Mouse (Mus musculus): ENCODE measurements around the gene Dusp27. TPM values are rescaled to one million over a fixed set of nuclear protein-coding genes. Genes with fewer than 3 reads are reported as not detected.

Gene Dusp27
- not detected for polyA plus RNA-seq (2017; shearing (Covaris generic))

DNA sequence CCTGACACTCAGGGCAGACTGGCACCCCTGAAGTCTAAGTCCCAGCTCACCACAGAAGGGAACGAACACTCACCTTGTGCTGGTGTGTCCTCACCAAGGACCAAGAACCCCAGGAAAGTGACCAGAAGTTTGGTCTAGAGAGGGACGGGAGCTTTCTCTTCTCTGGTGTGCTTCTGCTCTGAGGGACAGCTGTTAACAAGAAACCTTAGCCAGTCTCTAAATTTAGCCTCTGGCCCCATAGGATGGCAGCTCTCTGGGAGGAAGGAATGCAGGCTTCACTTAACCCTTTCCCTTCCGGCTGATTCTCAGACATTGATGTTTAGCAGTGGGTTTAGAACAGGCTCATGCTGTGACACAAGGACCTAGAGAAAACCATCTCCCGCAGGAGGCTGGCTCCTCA is at the start of gene Dusp27:
Dusp27 (minus strand) TSS at position 204 of the 400 bp plus-strand sequence.
- no peak for ATAC-seq

GRCm38 (mm10) chr1:166173621-166174020 is 45.9 kb upstream of the Dusp27 start:
- ATAC-seq = no peak

DNA sequence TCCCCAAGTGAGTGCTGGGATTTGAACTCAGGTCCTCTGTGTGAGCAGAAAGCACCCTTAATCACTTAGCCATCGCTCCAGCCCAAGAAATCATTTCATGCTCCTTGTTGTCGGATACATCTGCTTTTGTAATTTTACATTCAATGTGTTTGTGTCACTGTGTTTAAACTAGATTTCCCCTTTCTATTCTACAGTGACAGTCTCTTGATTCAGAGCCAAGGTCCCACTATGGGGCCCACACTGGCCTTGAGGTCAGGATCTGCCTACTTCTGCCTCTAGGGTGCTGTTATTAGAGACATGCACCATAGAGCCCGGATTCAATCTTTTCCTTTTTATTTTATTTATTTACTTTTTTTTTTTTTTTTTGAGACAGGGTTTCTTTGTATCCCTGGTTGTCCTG is 45.3 kb upstream of the Dusp27 start:
- no peak for ATAC-seq

GRCm38 (mm10) chr1:166170852-166171251 is 43.1 kb upstream of the Dusp27 start:
- ATAC-seq = no peak

DNA sequence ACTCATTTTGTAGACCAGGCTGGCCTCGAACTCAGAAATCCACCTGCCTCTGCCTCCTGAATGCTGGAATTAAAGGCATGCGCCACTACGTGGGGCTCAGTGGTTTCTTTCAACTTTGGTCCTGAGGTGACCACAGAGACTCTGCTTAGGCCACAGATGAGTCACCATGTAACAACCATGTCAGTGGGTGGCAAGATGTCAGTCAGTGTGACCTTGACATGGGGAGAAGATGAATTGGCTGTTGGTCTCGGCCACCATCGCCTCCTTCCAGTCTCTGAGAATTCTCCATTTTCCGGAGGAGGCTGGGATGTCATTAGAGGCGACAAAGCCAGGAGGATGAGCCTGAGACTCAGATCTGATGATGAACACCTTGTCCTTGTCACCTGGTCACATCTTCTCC is 42.0 kb upstream of the Dusp27 start:
- ATAC-seq = no peak

DNA sequence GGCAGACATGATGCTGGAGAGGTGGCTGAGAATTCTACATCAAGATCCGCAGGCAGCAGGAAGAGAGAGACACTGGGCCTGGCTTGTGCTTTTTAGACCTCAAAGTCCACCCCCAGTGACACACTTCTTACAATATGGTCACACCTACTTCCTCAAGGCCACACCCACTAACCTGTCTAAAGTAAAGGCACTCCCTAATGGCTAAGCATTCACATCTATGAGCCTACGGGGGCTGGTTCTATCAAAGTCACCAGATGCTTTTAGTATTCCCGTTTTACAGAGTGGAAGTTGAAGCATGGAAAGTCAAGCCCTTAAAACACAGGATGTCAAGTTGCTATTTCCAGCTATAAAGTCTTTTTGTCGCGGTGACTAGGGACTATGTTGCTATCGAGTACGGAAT is 40.3 kb upstream of the Dusp27 start:
- no peak for ATAC-seq

GRCm38 (mm10) chr1:166167405-166167804 is 39.7 kb upstream of the Dusp27 start:
- ATAC-seq = no peak

DNA sequence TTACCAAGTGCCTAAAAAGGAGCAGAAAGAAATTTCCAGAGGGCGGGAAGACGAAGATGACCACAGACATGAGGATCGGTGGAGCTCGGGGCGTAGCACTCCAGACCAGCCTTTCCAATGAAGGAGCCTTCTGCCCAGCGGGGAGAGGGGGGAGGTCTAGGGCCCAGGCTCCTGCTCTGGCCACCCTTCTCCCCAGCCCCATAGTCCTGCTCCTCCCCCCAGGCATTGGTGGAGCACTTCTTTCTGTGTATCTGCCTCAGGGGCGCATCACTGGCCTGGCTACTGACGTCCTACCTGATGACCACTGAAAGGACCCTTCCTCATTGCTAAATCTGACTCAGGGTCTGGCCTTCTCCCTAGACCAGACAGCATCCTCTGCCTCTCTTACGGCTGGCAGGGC is 37.4 kb upstream of the Dusp27 start:
- no peak for ATAC-seq

DNA sequence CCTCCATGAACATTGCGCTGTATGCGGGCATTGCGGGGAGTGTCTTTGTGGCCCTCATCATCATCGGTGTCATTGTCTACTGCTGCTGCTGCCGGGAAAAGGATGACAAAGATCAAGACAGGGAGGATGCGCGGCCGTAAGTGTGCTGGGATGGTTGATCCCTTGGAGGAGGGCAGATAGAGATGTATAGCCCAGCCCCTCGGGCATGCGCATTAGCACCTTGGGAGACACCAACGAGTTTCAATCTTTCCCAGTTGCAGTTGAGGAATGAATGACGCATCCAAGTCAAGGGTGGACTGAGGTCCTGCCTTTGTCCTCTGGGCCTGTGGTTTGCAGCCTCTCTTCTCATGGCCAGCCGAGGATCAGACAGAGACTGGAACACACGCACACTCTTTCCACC is 36.9 kb upstream of the Dusp27 start:
- ATAC-seq = no peak

DNA sequence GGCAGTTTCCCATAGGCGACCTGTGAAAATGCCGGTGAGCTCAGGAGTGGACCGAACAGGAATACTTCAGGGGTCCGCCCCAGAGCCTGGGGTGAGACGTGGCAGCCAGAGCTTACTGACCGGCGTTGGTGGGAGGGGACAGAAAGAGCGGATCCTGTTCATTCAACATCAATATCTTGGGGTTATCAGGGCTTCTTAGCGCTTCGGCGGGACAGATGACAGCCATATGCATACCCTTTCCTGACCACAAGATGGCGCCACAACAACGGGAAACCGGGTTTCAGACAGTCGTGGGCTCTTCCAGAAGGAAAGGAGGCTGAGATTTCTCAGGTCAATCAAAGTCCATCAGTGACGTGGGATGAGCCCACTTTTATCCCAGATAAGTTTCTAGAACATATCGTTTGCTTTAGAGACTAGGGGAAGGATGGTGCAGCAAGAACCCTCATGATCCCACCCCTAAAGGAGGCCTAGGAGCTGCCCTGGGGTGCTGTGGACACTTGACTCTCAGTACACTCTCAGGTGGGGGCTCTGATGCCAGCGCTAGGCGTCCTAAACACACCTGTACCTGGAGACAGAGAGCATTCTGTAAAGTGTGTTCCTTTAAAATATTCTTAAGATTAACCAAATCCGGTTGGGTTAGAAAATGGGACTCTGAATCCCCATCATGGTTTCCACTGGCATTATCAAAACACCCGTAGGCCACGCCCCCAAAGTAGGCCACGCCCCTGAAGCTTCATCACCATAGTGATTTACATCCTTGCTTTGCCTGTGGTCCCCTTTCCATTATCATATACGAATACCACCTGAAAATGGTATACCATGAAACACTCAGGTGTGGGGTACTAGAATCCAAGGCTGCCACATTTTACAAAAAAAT is 33.1 kb upstream of the Dusp27 start:
- ATAC-seq = no peak

- ATAC-seq = no peak
These were observed 32.4 kb upstream of the Dusp27 start for GRCm38 (mm10) chr1:166160111-166160510.

- ATAC-seq = no peak
These were observed 30.9 kb upstream of the Dusp27 start for GRCm38 (mm10) chr1:166158664-166159063.

GRCm38 (mm10) chr1:166157712-166158111 is 30.0 kb upstream of the Dusp27 start:
- no peak for ATAC-seq

- no peak for ATAC-seq
These were observed 27.4 kb upstream of the Dusp27 start for GRCm38 (mm10) chr1:166155113-166155494.

- peak; percentile 94 for ATAC-seq
These were observed 26.7 kb upstream of the Dusp27 start for GRCm38 (mm10) chr1:166154162-166155112.

DNA sequence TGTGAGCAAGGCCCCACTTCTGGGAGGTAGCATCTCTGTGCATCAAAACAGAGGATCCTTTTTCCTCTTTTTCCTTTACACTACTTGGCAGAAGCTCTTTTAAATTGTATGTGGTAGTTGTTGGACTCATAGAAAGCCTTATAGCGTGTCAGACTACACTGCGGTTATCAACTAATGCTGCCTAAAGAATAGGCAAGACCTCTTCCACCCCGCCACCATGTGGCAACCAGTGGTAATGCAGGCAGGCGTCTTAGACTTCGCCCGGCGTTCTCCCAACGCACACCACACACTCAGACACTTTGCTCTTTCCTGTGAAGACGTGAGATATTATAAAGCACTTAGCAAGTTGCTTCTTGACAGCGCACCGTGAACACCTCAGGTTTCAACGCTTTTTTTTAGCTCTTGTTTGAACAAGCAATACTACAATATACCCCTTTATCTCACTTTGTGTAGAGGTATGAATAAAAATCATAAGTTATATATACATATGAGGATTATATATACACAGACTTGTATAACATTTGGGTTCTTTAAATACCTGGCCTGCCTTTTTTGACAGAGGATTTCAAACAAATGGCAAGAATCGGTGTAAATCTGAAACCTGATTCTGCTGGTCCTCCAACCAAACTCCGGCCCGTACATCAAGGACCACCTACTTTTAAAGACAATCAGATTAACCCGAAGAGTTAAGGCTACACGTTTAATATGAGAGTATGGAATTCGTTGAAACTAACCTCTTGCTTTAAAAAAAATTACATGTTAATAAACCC is 25.8 kb upstream of the Dusp27 start:
- ATAC-seq = peak; percentile 72

- no peak for ATAC-seq
These were observed 24.3 kb upstream of the Dusp27 start for GRCm38 (mm10) chr1:166152034-166152433.

- no peak for ATAC-seq
These were observed 23.6 kb upstream of the Dusp27 start for GRCm38 (mm10) chr1:166151341-166151740.

GRCm38 (mm10) chr1:166150035-166150434 is 22.3 kb upstream of the Dusp27 start:
- ATAC-seq = no peak

DNA sequence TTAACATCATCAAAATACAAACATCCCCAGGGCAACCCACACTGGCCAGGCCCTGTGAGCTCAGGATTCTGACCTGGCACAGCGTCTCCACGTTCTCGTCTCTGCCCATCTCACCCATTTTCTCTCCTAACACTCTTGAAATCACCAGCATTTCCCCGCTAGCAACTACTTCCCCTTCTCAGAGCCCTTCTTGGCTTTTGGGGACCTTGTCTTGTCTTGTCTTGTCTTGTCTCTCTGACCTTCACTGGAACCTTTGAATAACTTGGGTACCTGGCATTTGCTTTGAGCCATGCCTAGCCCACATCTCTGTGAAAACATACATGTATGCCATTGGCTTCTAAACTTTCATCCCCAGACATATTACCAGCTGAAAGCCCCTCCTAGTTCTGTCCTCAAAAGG is 21.7 kb upstream of the Dusp27 start:
- ATAC-seq = no peak

GRCm38 (mm10) chr1:166147657-166148056 is 19.9 kb upstream of the Dusp27 start:
- no peak for ATAC-seq

GRCm38 (mm10) chr1:166146626-166147025 is 18.9 kb upstream of the Dusp27 start:
- ATAC-seq = no peak

DNA sequence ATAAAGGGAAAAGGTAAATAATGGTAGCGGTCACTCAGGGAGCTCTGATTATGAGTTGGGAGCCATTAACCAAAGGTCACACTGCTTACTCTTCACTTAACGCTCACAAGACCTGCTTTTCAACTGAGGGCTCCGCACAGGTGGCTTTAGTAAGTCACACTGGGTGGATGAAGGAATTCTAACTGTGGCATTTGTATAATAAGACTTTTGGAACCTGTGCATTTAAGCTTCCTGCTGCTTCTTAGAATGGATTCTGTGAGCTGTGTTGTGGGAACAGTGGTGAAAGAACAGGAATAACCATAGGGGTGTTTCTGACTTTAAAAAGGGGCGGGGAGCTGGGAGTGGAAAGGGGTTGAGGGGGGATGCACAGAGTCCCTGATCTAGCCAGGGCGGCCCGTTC is 14.6 kb upstream of the Dusp27 start:
- ATAC-seq = no peak
